Mouse (Mus musculus): ENCODE measurements around the gene Gm44973.

DNA sequence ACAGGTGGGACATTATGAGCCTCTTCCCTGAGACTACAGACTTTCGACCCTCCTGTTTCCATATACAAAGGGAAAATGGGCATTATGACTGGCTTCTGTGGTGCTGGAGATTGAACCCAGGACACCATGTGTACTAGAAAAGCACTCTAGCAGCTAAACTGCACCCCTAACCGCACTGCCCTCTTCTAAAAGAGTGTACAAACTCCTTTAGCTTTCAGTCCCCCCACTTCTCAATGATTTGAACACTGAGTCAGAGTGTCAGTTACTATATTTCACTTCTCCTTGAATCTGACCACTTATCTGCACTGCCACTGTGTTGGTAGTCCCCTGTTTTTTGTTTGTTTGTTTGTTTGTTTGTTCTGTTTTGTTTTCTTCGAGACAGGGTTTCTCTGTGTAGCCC, 18.5 kb downstream of the Gm44973 start, which contains the start of gene 4632433K11Rik:
- TF ChIP-seq CTCF (IDR thresholded peaks at IDR 0.05; ENCODE audit: low read depth, low read length), result no peak
- no peak for TF ChIP-seq POLR2A (IDR thresholded peaks at IDR 0.05; ENCODE audit: borderline replicate concordance, low read depth, low read length)
